Mouse (Mus musculus): Measurements from ENCODE around the gene Kdm5c.
"Not testable (repeated sequence)": the region's sequence is repeated elsewhere in the genome, so short reads cannot be mapped to it uniquely, and the experiment has no call there.

Gene Kdm5c

GRCm38 (mm10) chrX:152287026-152287425, 54.2 kb downstream of the Kdm5c start:
- not testable (repeated sequence) for DNase-seq (ENCODE audit: low spot score in 2 of 2)

GRCm38 (mm10) chrX:152306224-152306623, 73.4 kb downstream of the Kdm5c start:
- DNase-seq (ENCODE audit: low spot score in 2 of 2): no peak

GRCm38 (mm10) chrX:152307371-152307770, 74.6 kb downstream of the Kdm5c start:
- DNase-seq (ENCODE audit: low spot score in 2 of 2): no peak

DNA sequence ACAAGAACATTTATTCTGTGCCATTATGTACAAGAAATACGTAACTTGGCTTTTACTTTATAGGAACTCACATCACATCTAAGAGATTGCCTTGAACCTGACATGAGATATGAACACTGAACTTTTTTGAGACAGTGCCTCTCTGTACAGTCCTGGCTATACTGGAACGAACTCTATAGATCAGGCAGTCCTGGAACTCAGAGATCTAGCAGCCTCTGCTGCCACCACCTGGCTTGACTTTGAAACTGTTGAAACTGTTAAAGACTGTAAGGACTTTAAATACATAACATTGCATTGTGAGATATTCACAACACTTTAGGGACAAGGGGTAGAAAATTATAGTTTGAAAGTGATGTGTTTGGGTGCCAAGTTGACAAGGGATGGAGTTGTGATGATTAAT, 75.1 kb downstream of the Kdm5c start:
- no peak for DNase-seq (ENCODE audit: low spot score in 2 of 2)

DNA sequence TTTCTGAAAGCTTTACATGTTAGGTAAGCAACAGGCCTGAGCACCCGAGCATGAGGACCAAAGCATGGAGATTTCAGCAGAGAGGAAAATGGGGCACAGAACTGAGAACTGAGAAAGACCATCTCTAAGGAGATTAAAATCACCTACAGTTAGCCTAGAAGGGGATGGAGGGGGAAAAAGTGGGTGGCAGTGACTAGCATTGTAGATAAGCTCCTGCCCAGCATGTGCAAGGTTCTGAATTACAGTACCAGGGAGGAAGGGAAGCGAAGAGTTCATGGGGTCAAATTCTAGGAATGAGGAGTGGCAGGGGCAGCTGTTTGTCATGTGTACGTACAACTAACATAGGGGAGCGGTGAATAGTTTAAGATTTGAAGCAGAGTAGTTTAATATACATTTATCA, 87.7 kb downstream of the Kdm5c start:
- no peak for DNase-seq (ENCODE audit: low spot score in 2 of 2)

DNA sequence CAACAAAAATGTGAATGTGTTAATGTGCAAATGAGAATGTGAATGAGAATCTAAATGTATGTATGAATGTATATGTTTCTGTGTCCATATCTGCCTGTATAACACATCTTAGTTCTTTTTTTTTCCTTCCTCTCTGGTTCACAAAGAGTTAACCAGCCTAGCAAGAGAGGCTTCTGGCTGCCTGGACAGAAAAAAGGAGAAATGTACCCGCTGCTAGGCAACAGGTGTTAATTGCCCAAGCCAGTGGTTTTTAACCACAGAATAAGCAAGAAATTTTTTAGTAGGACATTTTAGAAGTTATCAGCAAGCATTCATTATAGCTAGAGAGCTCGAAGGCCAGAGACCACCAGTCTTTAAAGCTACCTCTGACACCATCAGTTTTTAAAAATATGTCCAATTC, 90.0 kb downstream of the Kdm5c start:
- DNase-seq (ENCODE audit: low spot score in 2 of 2): no peak

- no peak for DNase-seq (ENCODE audit: low spot score in 2 of 2)
Observed at GRCm38 (mm10) chrX:152323584-152323983, 90.8 kb downstream of the Kdm5c start.

All from urinary bladder, postnatal 4 days (tissue).